Mouse (Mus musculus): ENCODE measurements around the gene Clp1. TPM values are rescaled to one million over a fixed set of nuclear protein-coding genes. Genes with fewer than 3 reads are reported as not detected.

Gene Clp1
- polyA plus RNA-seq, 1 experiment from 2014 or later = 27.1 TPM

GRCm38 (mm10) chr2:84723856-84724255 lies 3.3 kb downstream of the Clp1 start:
- H3K9ac ChIP-seq = no peak overlapping the region
- H3K36me3 ChIP-seq = peaks cover 24% of the 10 kb centered on the region
- H3K27ac ChIP-seq = no peak overlapping the region
- WGBS = 93% methylated on average over 14 of the region's 14 CpGs
- no peak overlapping the region for H3K4me3 ChIP-seq
- ATAC-seq (ENCODE audit: borderline replicate concordance, extremely low read depth, low FRiP score, low TSS enrichment) = no peak
- H3K4me1 ChIP-seq = peaks cover 15% of the 10 kb centered on the region
- H3K27me3 ChIP-seq = no peaks in the 10 kb centered on the region
- no peaks in the 10 kb centered on the region for H3K9me3 ChIP-seq
- H3K4me2 ChIP-seq = no peak overlapping the region

- Histone ChIP-seq H3K4me1 (peaks cover 15% of the 10 kb centered on the region), H3K4me2 (no peak overlapping the region), H3K4me3 (no peak overlapping the region), H3K9me3 (no peaks in the 10 kb centered on the region), H3K27me3 (no peaks in the 10 kb centered on the region), H3K9ac (no peak overlapping the region), H3K36me3 (peaks cover 24% of the 10 kb centered on the region), H3K27ac (no peak overlapping the region)
- 85% methylated on average over 3 of the region's 3 CpGs for WGBS
- no peak for ATAC-seq (ENCODE audit: borderline replicate concordance, extremely low read depth, low FRiP score, low TSS enrichment)
Measured at GRCm38 (mm10) chr2:84721182-84721581, 6.0 kb downstream of the Clp1 start.

GRCm38 (mm10) chr2:84720718-84721117 lies 6.4 kb downstream of the Clp1 start:
- Histone ChIP-seq H3K4me2 (no peak overlapping the region), H3K4me3 (no peak overlapping the region), H3K9ac (no peak overlapping the region), H3K27ac (no peak overlapping the region), H3K4me1 (peaks cover 11% of the 10 kb centered on the region), H3K27me3 (no peaks in the 10 kb centered on the region), H3K36me3 (peaks cover 24% of the 10 kb centered on the region), H3K9me3 (no peaks in the 10 kb centered on the region)
- no peak for ATAC-seq (ENCODE audit: borderline replicate concordance, extremely low read depth, low FRiP score, low TSS enrichment)
- 91% methylated on average over 2 of the region's 2 CpGs for WGBS

GRCm38 (mm10) chr2:84717357-84717756 lies 9.8 kb downstream of the Clp1 start:
- Histone ChIP-seq H3K9ac (no peak overlapping the region), H3K4me2 (no peak overlapping the region), H3K4me1 (peaks cover 13% of the 10 kb centered on the region), H3K27ac (no peak overlapping the region), H3K9me3 (no peaks in the 10 kb centered on the region), H3K27me3 (no peaks in the 10 kb centered on the region), H3K4me3 (no peak overlapping the region), H3K36me3 (peaks cover 10% of the 10 kb centered on the region; the same call in 1 of the 2 replicates)
- 90% methylated on average over 4 of the region's 4 CpGs for WGBS
- ATAC-seq (ENCODE audit: borderline replicate concordance, extremely low read depth, low FRiP score, low TSS enrichment) = no peak

- 24% methylated on average over 9 of the region's 9 CpGs for WGBS
- Histone ChIP-seq H3K27me3 (no peaks in the 10 kb centered on the region), H3K36me3 (peaks cover 7% of the 10 kb centered on the region; the same call in 1 of the 2 replicates), H3K4me2 (peak overlapping the region; percentile 73), H3K9me3 (no peaks in the 10 kb centered on the region), H3K27ac (peak overlapping the region; percentile 97), H3K4me3 (peak overlapping the region; percentile 94), H3K4me1 (peaks cover 13% of the 10 kb centered on the region), H3K9ac (peak overlapping the region; percentile 76)
- no peak for ATAC-seq (ENCODE audit: borderline replicate concordance, extremely low read depth, low FRiP score, low TSS enrichment)
Measured at GRCm38 (mm10) chr2:84716423-84717355, 10.5 kb downstream of the Clp1 start.

GRCm38 (mm10) chr2:84715562-84716361 lies 11.4 kb downstream of the Clp1 start:
- Histone ChIP-seq H3K4me2 (peak overlapping the region; percentile 73), H3K27ac (peak overlapping the region; percentile 97), H3K36me3 (peaks cover 2% of the 10 kb centered on the region), H3K4me1 (peaks cover 13% of the 10 kb centered on the region), H3K9ac (peak overlapping the region; percentile 76), H3K4me3 (peak overlapping the region; percentile 94), H3K27me3 (no peaks in the 10 kb centered on the region), H3K9me3 (no peaks in the 10 kb centered on the region)
- under 1% methylated on average over 33 of the region's 33 CpGs for WGBS
- ATAC-seq (ENCODE audit: borderline replicate concordance, extremely low read depth, low FRiP score, low TSS enrichment) = peak; percentile 95

GRCm38 (mm10) chr2:84714811-84715561 lies 12.2 kb downstream of the Clp1 start, which contains the start of gene Zdhhc5:
Gene Zdhhc5, minus strand, starts transcription at chr2:84715180.
- Histone ChIP-seq H3K9ac (peak within 1 kb of the TSS; percentile 96), H3K4me2 (peak within 1 kb of the TSS; percentile 73), H3K27me3 (no peaks in the 10 kb centered on the region), H3K36me3 (peaks cover 10% of the 10 kb centered on the region), H3K27ac (peak within 1 kb of the TSS; percentile 97), H3K9me3 (no peaks in the 10 kb centered on the region), H3K4me3 (peak within 1 kb of the TSS; percentile 94), H3K4me1 (peaks cover 13% of the 10 kb centered on the region)
- WGBS = under 1% methylated on average over 66 of the region's 107 CpGs
- ATAC-seq (ENCODE audit: borderline replicate concordance, extremely low read depth, low FRiP score, low TSS enrichment) = peak; percentile 95

- Histone ChIP-seq H3K4me1 (peaks cover 13% of the 10 kb centered on the region), H3K4me2 (peak overlapping the region; percentile 54), H3K9ac (peak overlapping the region; percentile 96), H3K4me3 (peak overlapping the region; percentile 94), H3K27ac (peak overlapping the region; percentile 97), H3K36me3 (peaks cover 13% of the 10 kb centered on the region), H3K9me3 (no peaks in the 10 kb centered on the region), H3K27me3 (no peaks in the 10 kb centered on the region)
- peak; percentile 5; the same call in 1 of the 2 replicates for ATAC-seq (ENCODE audit: borderline replicate concordance, extremely low read depth, low FRiP score, low TSS enrichment)
- WGBS = under 1% methylated on average over 12 of the region's 26 CpGs
Measured at GRCm38 (mm10) chr2:84714422-84714810, 12.7 kb downstream of the Clp1 start.

GRCm38 (mm10) chr2:84711898-84712297 lies 15.3 kb downstream of the Clp1 start:
- WGBS = 86% methylated on average over 2 of the region's 2 CpGs
- ATAC-seq (ENCODE audit: borderline replicate concordance, extremely low read depth, low FRiP score, low TSS enrichment) = no peak
- H3K4me3 ChIP-seq = no peak overlapping the region
- no peak overlapping the region for H3K27ac ChIP-seq
- peaks cover 19% of the 10 kb centered on the region for H3K36me3 ChIP-seq
- H3K27me3 ChIP-seq = no peaks in the 10 kb centered on the region
- H3K4me2 ChIP-seq = no peak overlapping the region
- no peak overlapping the region for H3K9ac ChIP-seq
- H3K4me1 ChIP-seq = peaks cover 15% of the 10 kb centered on the region
- H3K9me3 ChIP-seq = no peaks in the 10 kb centered on the region

- no peak overlapping the region for H3K27ac ChIP-seq
- no peaks in the 10 kb centered on the region for H3K27me3 ChIP-seq
- no peak overlapping the region for H3K4me2 ChIP-seq
- 66% methylated on average over 1 of the region's 1 CpGs for WGBS
- no peak for ATAC-seq (ENCODE audit: borderline replicate concordance, extremely low read depth, low FRiP score, low TSS enrichment)
- 0 out of 2 replicates have a peak, but pooled peaks cover 5% of the 10 kb centered on the region for H3K4me1 ChIP-seq
- no peak overlapping the region for H3K9ac ChIP-seq
- H3K36me3 ChIP-seq = peaks cover 20% of the 10 kb centered on the region
- no peak overlapping the region for H3K4me3 ChIP-seq
- H3K9me3 ChIP-seq = no peaks in the 10 kb centered on the region
Measured at GRCm38 (mm10) chr2:84707523-84707922, 19.6 kb downstream of the Clp1 start.

- H3K36me3 ChIP-seq = peaks cover 29% of the 10 kb centered on the region
- no peak for ATAC-seq (ENCODE audit: borderline replicate concordance, extremely low read depth, low FRiP score, low TSS enrichment)
- 82% methylated on average over 1 of the region's 1 CpGs for WGBS
- no peaks in the 10 kb centered on the region for H3K27me3 ChIP-seq
- no peak overlapping the region for H3K9ac ChIP-seq
- H3K27ac ChIP-seq = no peak overlapping the region
- H3K9me3 ChIP-seq = no peaks in the 10 kb centered on the region
- 0 out of 2 replicates have a peak, but pooled peaks cover 5% of the 10 kb centered on the region for H3K4me1 ChIP-seq
- H3K4me2 ChIP-seq = no peak overlapping the region
- H3K4me3 ChIP-seq = no peak overlapping the region
Measured at GRCm38 (mm10) chr2:84705295-84705694, 21.9 kb downstream of the Clp1 start.
